Mouse (Mus musculus) forebrain, embryonic 12.5 days (tissue): ENCODE results near the gene Rptor. TPM values are rescaled to one million over a fixed set of nuclear protein-coding genes. Genes with fewer than 3 reads are reported as not detected.

Source experiments
- ATAC-seq: fragments of 200-750 bp; cut with Nextera tagmentation; 2 replicates; pipeline ENCODE4 v1.8.0; 2017; ENCODE audit warnings: moderate TSS enrichment; ENCODE audit not compliant: low FRiP score
- H3K27ac ChIP-seq: fragments of 300-500 bp; sonication (generic); 2 replicates; pipeline ENCODE4 v1.5.1; 2016; ENCODE audit warnings: mild to moderate bottlenecking
- H3K27me3 ChIP-seq: fragments of 300-500 bp; sonication (generic); 2 replicates; pipeline ENCODE4 v1.6.1; 2016; ENCODE audit warnings: mild to moderate bottlenecking
- H3K36me3 ChIP-seq: fragments of 300-500 bp; sonication (generic); replicated peaks from 2 replicates; pipeline ENCODE4 v1.6.1; 2016; ENCODE audit warnings: mild to moderate bottlenecking
- H3K4me1 ChIP-seq: fragments of 300-500 bp; sonication (generic); 2 replicates; pipeline ENCODE4 v1.6.1; 2016
- H3K4me2 ChIP-seq: fragments of 300-500 bp; sonication (generic); 2 replicates; pipeline ENCODE4 v1.6.1; 2016; ENCODE audit warnings: mild to moderate bottlenecking, moderate library complexity
- H3K4me3 ChIP-seq: fragments of 300-500 bp; sonication (generic); replicated peaks from 2 replicates; pipeline ENCODE4 v1.5.1; 2016; ENCODE audit warnings: mild to moderate bottlenecking
- H3K9ac ChIP-seq: fragments of 300-500 bp; sonication (generic); 2 replicates; pipeline ENCODE4 v1.6.1; 2016; ENCODE audit warnings: mild to moderate bottlenecking
- H3K9me3 ChIP-seq: fragments of 300-500 bp; sonication (generic); 2 replicates; pipeline ENCODE4 v1.6.1; 2016
- WGBS: fragments of 180-500 bp; shearing (Covaris S2); methylation state at CpG from one replicate; pipeline ENCODE4 v1.1.7; 2016; 5-methylcytosine and 5-hydroxymethylcytosine counted together
- polyA plus RNA-seq: library from polyadenylated mRNA; unstranded; fragments of >200 nt; fragmentation: Nextera tagmentation; extraction: Ambion mirVana; gene quantifications from 2 replicates; pipeline ENCODE4 v1.2.1, GENCODE M21; 2016

The Rptor gene
- polyA plus RNA-seq: 15.8 and 16.1 TPM in 2 replicates

DNA sequence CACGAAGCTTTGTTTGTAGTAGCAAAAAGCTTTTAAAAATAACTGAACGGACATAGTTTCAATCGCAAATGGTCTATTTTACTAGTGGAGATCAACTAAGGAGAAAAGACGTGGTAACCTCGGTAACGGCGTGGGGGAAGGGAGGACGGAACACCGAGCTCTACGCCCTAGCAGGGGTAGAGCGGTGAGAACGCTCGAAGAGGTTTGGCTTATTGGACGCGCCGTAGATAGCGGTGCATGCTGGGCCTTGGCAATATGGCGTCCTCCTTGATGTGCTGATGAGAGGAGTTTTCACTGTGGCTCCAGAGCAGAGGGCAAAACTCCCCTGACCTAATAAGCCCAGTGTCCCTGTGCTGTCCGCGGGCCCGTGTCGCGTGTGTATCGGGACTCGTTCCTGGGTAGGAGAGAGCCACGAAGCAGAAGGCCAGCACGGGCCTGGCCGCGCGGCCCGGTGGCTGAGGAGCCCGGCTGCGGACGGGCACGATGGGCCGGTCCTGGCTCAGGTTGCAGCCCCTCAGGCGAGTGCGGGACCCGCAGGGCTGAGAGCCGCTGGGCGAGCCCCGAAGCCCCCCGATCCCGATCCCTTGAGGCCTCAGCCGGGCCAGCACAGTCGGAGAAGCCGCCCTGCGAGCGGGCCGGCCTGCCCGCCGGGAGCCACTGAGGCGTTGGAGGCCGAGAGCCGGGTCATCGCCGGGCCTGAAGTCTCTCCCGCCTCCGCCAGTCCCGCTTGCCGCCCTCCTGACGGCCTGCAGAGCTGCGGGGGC, at the start of gene Rptor:
Gene Rptor (plus strand): TSS at position 143 of the 764 bp plus-strand sequence.
- Histone ChIP-seq H3K4me3 (peak within 1 kb of the TSS; percentile 99), H3K27me3 (no peaks in the 10 kb centered on the region), H3K36me3 (peaks cover 7% of the 10 kb centered on the region; the same call in 1 of the 2 replicates), H3K4me2 (peak within 1 kb of the TSS; percentile 93), H3K27ac (peak within 1 kb of the TSS; percentile 83), H3K9ac (peak within 1 kb of the TSS; percentile 93), H3K9me3 (no peaks in the 10 kb centered on the region), H3K4me1 (peaks cover 13% of the 10 kb centered on the region)
- ATAC-seq: peak; percentile 97
- under 1% methylated on average over 63 of the region's 63 CpGs for WGBS

DNA sequence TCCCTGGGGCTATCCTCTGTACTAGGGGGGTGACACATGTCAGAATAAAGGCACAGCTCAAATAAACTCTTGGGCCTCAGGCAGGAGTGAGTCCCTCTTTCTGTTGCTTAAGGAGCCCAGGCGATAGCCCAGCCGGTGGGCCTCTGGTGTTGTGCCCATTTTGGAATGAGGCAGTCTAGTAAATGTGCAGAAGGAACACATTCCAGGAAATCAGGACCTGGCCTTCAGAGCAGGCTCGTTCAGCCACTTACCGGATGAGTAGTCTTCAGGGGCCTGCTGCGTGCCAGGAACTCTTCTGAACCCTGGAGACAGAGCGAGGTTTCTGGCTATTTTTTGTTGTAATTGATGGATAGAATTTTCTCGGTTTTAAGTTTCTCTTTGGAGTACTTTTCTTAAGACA, 48.0 kb upstream of the Rptor start:
- Histone ChIP-seq H3K36me3 (no peaks in the 10 kb centered on the region), H3K9ac (no peak overlapping the region), H3K4me2 (no peak overlapping the region), H3K27me3 (peaks cover 57% of the 10 kb centered on the region), H3K27ac (no peak overlapping the region), H3K9me3 (no peaks in the 10 kb centered on the region), H3K4me1 (peaks cover 56% of the 10 kb centered on the region), H3K4me3 (no peak overlapping the region)
- ATAC-seq: no peak
- WGBS: 87% methylated on average over 7 of the region's 7 CpGs

DNA sequence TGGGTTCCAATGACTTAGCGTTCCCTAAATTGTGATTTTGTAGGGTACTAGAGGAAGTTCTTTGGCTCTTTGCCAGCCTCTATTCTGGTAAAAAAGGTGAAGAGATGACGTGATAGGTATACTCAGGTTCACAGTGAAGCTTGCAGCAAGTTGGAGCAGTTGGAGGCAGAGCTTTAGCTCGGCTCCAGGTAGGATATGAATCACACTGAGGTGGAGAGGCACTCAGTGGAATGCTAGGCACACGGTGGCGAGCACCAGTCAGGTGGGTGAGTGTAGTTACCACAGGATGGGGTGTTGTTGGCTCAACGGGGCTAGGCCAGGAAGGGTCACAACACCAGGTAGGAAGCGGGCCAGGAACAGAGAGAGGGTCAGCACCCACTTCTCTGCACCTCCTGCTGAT, 47.5 kb upstream of the Rptor start:
- Histone ChIP-seq H3K27me3 (peaks cover 52% of the 10 kb centered on the region), H3K4me1 (peaks cover 56% of the 10 kb centered on the region)
- ATAC-seq: no peak

DNA sequence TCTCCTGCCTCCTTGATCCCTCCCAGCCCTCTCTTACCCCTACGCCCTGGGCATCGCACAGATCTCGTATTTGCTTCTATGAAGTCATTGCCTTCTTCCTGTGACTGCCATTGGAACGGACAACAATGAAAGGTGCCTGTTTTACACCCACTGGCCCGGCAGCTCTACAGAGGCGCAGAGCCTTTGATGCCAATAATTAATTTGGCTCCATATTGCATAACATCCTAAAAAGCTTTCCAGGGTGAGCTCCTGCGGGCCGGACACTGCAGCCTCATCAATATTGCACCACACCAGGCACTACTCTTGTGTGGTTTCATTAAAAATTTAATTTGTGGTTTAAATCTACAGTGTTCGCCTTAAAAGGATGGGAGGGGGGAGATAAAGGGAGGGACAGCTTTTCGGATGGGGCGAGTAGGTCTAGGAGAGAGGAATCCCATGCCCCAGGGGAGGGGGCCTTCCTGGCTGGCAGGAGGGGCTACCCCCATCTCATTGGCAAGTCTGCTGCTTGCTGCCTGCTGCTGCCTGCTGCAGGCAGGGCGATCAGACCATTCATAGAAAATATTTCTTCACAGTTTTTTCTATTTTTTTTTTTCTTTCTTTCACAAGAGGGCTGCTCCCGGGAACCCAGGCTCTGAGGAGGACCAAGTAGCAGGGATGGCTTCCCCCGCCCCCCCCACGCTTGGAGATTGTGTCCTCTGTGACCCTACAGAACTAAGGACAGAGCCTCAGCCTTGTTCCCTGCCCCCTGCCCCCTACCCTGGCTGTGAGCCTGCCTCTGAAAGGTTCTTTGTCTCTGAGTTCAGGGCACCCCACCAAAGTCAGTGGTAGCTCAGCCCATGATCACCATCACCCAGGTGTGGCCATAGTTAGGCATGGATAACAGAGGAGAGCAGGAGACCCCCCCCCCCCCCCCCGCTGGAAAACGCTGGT, 44.5 kb upstream of the Rptor start:
- no peak overlapping the region for H3K4me3 ChIP-seq
- no peaks in the 10 kb centered on the region for H3K36me3 ChIP-seq
- peak overlapping the region; percentile 38 for H3K9ac ChIP-seq
- peaks cover 28% of the 10 kb centered on the region for H3K27me3 ChIP-seq
- peaks cover 40% of the 10 kb centered on the region for H3K4me1 ChIP-seq
- peak; percentile 64 for ATAC-seq
- H3K27ac ChIP-seq: peak overlapping the region; percentile 90
- H3K4me2 ChIP-seq: peak overlapping the region; percentile 36
- 12% methylated on average over 17 of the region's 17 CpGs for WGBS
- H3K9me3 ChIP-seq: no peaks in the 10 kb centered on the region

More for the DNA sequence above, 47.5 kb upstream of the Rptor start:
- WGBS: 85% methylated on average over 7 of the region's 7 CpGs
- no peak overlapping the region for H3K27ac ChIP-seq
- H3K9me3 ChIP-seq: no peaks in the 10 kb centered on the region
- H3K9ac ChIP-seq: no peak overlapping the region
- H3K4me2 ChIP-seq: no peak overlapping the region
- H3K36me3 ChIP-seq: no peaks in the 10 kb centered on the region
- H3K4me3 ChIP-seq: no peak overlapping the region

DNA sequence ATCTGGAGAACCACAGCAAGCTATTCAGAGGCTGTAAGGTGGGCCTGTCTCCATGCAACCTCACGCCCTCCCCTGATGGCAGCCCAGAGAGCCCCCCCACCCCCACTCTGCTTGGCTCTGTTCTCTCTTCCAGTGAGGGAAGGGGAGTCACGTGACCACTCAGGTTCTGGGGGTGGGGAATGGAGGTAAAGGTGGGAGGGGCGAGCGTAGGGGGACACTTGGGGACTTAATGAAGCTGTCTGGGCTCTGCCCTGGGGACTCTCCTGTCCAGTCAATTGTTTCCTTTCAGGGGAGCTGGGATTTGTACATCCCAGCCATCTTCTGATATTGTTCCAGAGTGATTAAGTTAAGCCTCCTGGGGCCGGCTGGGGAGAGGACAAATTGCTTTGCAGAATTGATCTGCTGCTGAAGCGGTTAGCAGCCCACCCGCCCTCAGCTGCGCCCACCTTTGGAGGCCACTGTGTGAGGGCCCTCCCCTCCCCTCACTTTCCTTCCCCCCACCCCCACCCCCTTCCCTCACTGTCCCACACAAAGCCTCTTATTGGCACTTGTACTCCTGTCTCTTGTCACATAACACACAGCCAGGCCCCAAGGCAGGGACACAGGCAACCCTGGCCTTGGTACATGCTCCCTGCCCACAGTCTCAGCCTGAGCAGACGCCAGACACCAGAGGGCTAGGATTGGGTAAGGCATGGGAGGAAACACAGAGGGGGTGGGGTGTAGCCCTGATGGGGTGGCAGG, 43.7 kb upstream of the Rptor start:
- no peak overlapping the region for H3K4me3 ChIP-seq
- peak overlapping the region; percentile 36 for H3K4me2 ChIP-seq
- H3K27me3 ChIP-seq: peaks cover 32% of the 10 kb centered on the region
- WGBS: 6% methylated on average over 9 of the region's 9 CpGs
- ATAC-seq: peak; percentile 79
- H3K36me3 ChIP-seq: no peaks in the 10 kb centered on the region
- peak overlapping the region; percentile 90 for H3K27ac ChIP-seq
- H3K4me1 ChIP-seq: peaks cover 38% of the 10 kb centered on the region
- H3K9ac ChIP-seq: peak overlapping the region; percentile 47
- no peaks in the 10 kb centered on the region for H3K9me3 ChIP-seq

DNA sequence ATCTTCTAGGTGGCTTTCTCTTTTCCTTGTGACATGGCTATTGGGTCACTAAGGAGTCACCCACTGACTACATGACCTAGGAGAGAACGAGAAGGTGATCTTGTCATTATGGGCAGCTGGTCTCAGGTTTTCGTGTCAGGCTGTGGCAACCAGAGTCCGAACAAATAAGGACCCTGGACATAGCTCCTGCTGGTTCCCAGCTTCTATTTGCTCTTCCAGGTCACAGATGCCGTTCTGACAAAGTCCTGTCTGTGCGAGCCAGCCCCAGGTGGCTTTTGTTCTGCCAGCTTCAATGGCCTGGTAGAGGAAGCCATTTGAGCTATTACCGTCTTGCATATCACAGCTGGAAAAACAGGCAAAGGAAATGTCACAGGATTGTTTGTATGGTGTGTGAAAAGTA, 40.4 kb upstream of the Rptor start:
- Histone ChIP-seq H3K4me1 (peaks cover 41% of the 10 kb centered on the region), H3K9me3 (no peaks in the 10 kb centered on the region), H3K4me3 (no peak overlapping the region), H3K27me3 (peaks cover 30% of the 10 kb centered on the region), H3K4me2 (no peak overlapping the region), H3K36me3 (no peaks in the 10 kb centered on the region), H3K9ac (no peak overlapping the region), H3K27ac (no peak overlapping the region)
- 35% methylated on average over 6 of the region's 6 CpGs for WGBS
- no peak for ATAC-seq

DNA sequence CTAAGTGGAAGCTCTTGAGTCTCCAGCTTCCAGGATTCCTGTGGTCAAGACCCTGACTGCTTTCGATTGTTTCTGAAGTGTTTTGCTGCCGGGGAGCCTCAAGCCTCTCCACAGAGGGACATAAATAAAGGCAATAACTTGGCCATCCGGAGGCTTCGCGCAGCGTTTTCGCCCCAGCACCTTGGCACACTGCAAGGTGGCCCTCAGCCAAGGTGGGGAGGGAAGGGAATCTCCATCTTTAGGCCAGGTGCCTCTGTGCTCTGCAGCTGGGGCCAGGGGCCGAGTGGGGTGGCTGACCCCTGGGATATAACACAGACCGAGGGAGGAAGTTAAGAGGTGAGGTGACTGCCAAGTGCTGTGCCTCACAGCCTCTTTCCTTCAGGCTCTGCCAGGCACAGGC, 39.5 kb upstream of the Rptor start:
- Histone ChIP-seq H3K27me3 (peaks cover 30% of the 10 kb centered on the region), H3K9ac (no peak overlapping the region), H3K4me2 (no peak overlapping the region), H3K4me3 (no peak overlapping the region), H3K27ac (no peak overlapping the region), H3K9me3 (no peaks in the 10 kb centered on the region), H3K36me3 (no peaks in the 10 kb centered on the region), H3K4me1 (peaks cover 32% of the 10 kb centered on the region)
- 67% methylated on average over 9 of the region's 9 CpGs for WGBS
- no peak for ATAC-seq

DNA sequence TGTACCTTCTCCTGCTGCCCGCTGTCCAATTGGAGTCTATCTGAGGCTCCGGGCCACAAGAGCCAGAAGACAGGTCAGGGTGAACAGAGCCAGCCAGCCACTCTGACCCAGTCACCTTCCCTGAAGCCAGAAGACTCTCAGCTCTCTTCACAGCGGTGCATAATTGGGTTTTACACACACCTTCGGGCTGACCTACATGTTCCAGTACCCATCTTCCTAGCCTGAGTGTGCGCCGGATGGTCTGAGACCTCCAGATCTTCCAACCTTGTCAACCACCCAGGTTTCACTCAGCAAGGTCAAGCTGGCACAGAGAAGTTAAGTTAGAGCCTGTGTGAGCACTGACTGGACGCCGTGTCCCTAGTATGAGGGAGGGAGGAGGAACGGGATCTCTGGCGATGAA, 38.3 kb upstream of the Rptor start:
- Histone ChIP-seq H3K4me3 (no peak overlapping the region), H3K36me3 (no peaks in the 10 kb centered on the region), H3K9me3 (no peaks in the 10 kb centered on the region), H3K27me3 (peaks cover 30% of the 10 kb centered on the region), H3K27ac (no peak overlapping the region), H3K4me1 (peaks cover 20% of the 10 kb centered on the region), H3K4me2 (no peak overlapping the region), H3K9ac (no peak overlapping the region)
- no peak for ATAC-seq
- 87% methylated on average over 10 of the region's 10 CpGs for WGBS

DNA sequence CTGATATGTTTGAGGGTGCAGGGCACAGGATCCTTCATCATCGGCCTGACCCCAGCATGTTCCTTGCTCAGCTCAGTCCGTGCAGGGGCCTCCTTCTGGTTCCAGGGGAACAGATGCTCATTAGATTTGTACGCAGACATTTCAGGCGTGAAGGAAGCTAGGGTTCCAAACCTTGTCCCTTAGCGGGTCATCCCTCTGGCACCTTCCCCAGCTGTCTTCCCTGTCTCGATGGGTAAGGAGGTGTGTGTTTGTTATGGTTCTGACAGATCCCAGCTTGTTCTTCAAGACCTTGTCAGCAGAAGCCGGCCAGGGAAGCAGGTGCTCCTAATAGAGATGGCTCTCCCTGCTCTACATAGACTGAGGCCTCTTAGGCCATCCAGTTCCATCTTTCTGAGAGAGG, 37.7 kb upstream of the Rptor start:
- WGBS: 72% methylated on average over 7 of the region's 7 CpGs
- Histone ChIP-seq H3K27me3 (peaks cover 30% of the 10 kb centered on the region), H3K36me3 (no peaks in the 10 kb centered on the region), H3K9me3 (no peaks in the 10 kb centered on the region), H3K4me3 (no peak overlapping the region), H3K27ac (no peak overlapping the region), H3K4me2 (no peak overlapping the region), H3K4me1 (peaks cover 14% of the 10 kb centered on the region), H3K9ac (no peak overlapping the region)
- no peak for ATAC-seq

DNA sequence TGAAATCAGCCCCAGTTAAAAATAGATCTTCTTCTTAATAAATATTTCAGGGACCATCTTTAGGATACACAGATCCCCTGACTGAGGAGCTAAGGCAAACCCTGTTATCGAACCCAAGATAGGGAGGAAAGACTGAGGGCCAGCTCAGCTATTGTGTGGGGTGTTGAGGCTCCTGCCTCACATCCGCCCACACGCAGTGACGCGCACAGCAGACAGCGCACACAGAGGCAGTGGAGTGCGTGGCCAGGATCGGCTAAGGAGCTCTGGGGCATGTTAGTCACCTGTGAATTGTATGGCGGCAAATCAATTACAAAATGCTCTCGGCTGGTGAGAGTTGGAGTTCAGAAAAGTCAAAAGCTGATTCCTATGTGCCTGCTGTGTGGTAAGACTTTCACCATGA, 37.0 kb upstream of the Rptor start:
- H3K9me3 ChIP-seq: no peaks in the 10 kb centered on the region
- peaks cover 30% of the 10 kb centered on the region for H3K27me3 ChIP-seq
- no peak overlapping the region for H3K27ac ChIP-seq
- WGBS: 48% methylated on average over 10 of the region's 10 CpGs
- H3K36me3 ChIP-seq: no peaks in the 10 kb centered on the region
- ATAC-seq: no peak
- H3K4me3 ChIP-seq: no peak overlapping the region
- peaks cover 12% of the 10 kb centered on the region for H3K4me1 ChIP-seq
- no peak overlapping the region for H3K9ac ChIP-seq
- no peak overlapping the region for H3K4me2 ChIP-seq

DNA sequence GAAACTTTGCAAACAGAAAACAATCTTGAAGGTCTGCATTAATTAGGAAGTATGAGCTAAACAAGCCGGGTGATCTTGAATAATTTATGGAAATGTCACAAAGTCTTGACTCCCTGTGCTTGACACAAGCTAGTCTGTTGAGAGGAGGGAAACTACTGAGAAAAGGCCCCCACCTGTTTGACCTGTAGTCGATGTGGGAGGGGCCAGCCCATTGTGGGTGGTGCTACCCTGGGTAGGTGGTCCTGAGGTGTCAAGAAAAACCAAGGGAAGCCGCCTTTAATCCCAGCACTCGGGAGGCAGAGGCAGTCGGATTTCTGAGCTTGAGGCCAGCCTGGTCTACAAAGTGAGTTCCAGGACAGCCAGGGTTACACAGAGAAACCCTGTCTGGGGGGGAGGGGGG, 36.5 kb upstream of the Rptor start:
- no peak overlapping the region for H3K27ac ChIP-seq
- peaks cover 27% of the 10 kb centered on the region for H3K27me3 ChIP-seq
- no peak overlapping the region for H3K4me2 ChIP-seq
- H3K4me1 ChIP-seq: peaks cover 12% of the 10 kb centered on the region
- WGBS: 60% methylated on average over 5 of the region's 5 CpGs
- ATAC-seq: no peak
- no peaks in the 10 kb centered on the region for H3K36me3 ChIP-seq
- no peak overlapping the region for H3K4me3 ChIP-seq
- H3K9me3 ChIP-seq: no peaks in the 10 kb centered on the region
- no peak overlapping the region for H3K9ac ChIP-seq
